Mouse (Mus musculus) left cerebral cortex, postnatal 10 days (tissue): ENCODE measurements around the gene Rnf215. TPM values are rescaled to one million over a fixed set of nuclear protein-coding genes. Genes with fewer than 3 reads are reported as not detected.
"Not testable (repeated sequence)": the region's sequence is repeated elsewhere in the genome, so short reads cannot be mapped to it uniquely, and the experiment has no call there.

Experiments
- DNase-seq, 2 experiments: peaks; one replicate each; pipeline ENCODE4 v3.0.0; 2021 to 2022; ENCODE audit warnings: low spot score in 2 of 2, mixed read lengths in 1 of 2; ENCODE audit errors: extremely low spot score in 1 of 2
- intact Hi-C: fragments of 180-260 bp; cut with DNase I; formaldehyde crosslinking; loops from one replicate; pipeline ENCODE4 v1.15.1; 2025
- total RNA-seq, 2 experiments: library from RNA; stranded (reverse); gene quantifications; 2 replicates each; pipeline ENCODE4 v1.2.3; 2021

The Rnf215 gene
- total RNA-seq, 2 experiments from 2014 or later, result 43.4 to 45.8 TPM

GRCm38 (mm10) chr11:4108691-4109090 is 26.3 kb upstream of the Rnf215 start:
- no peak for DNase-seq
- intact Hi-C loops, result no loop called here

GRCm38 (mm10) chr11:4112033-4112432 is 23.0 kb upstream of the Rnf215 start:
- intact Hi-C loops, result no loop called here
- no peak for DNase-seq

GRCm38 (mm10) chr11:4112861-4113260 is 22.1 kb upstream of the Rnf215 start:
- intact Hi-C loops, result no loop called here
- no peak for DNase-seq

- DNase-seq, result no peak
- intact Hi-C loops, result no loop called here
Measured at GRCm38 (mm10) chr11:4113496-4113895, 21.5 kb upstream of the Rnf215 start.

- no peak for DNase-seq
- intact Hi-C loops, result no loop called here
Measured at GRCm38 (mm10) chr11:4113970-4114369, 21.0 kb upstream of the Rnf215 start.

GRCm38 (mm10) chr11:4114541-4114940 is 20.5 kb upstream of the Rnf215 start:
- intact Hi-C loops, DNase-seq: not testable (repeated sequence)

- DNase-seq, result no peak
- intact Hi-C loops, result no loop called here
Measured at GRCm38 (mm10) chr11:4115407-4115806, 19.6 kb upstream of the Rnf215 start.

GRCm38 (mm10) chr11:4116458-4117141 is 18.4 kb upstream of the Rnf215 start:
- DNase-seq, result peak in 1 of 2 experiments; percentile 60
- intact Hi-C loops, result no loop called here

GRCm38 (mm10) chr11:4117372-4118071 is 17.5 kb upstream of the Rnf215 start:
- no peak for DNase-seq
- intact Hi-C loops, result no loop called here

- intact Hi-C loops, result no loop called here
- DNase-seq, result peak in 1 of 2 experiments; percentile 82
Measured at GRCm38 (mm10) chr11:4118081-4118921, 16.7 kb upstream of the Rnf215 start.

GRCm38 (mm10) chr11:4119635-4120034 is 15.4 kb upstream of the Rnf215 start:
- intact Hi-C loops, result no loop called here
- no peak for DNase-seq

GRCm38 (mm10) chr11:4121691-4122090 is 13.3 kb upstream of the Rnf215 start:
- intact Hi-C loops, result no loop called here
- DNase-seq, result no peak

GRCm38 (mm10) chr11:4122226-4122625 is 12.8 kb upstream of the Rnf215 start:
- intact Hi-C loops, result no loop called here

GRCm38 (mm10) chr11:4122742-4123579 is 12.0 kb upstream of the Rnf215 start, which contains the start of gene Sec14l2:
TSS of gene Sec14l2 (minus strand) at chr11:4123415.
- DNase-seq, result no peak
- intact Hi-C loops, result no loop called here

More at GRCm38 (mm10) chr11:4122226-4122625, 12.8 kb upstream of the Rnf215 start:
- DNase-seq, result no peak

GRCm38 (mm10) chr11:4123922-4124321 is 11.1 kb upstream of the Rnf215 start:
- intact Hi-C loops, result no loop called here
- no peak for DNase-seq

- DNase-seq, result no peak
- intact Hi-C loops, result no loop called here
Measured at GRCm38 (mm10) chr11:4127059-4127458, 7.9 kb upstream of the Rnf215 start.

- intact Hi-C loops, DNase-seq: not testable (repeated sequence)
Measured at GRCm38 (mm10) chr11:4128461-4128860, 6.5 kb upstream of the Rnf215 start.

- DNase-seq, result no peak
- intact Hi-C loops, result no loop called here
Measured at GRCm38 (mm10) chr11:4133450-4133849, 1.6 kb upstream of the Rnf215 start.
